In genomic region chr9:12900726-12901125, GRCm38 (mm10) we compare ENCODE assay signal across 20 mouse cellular contexts.
A peak's percentile ranks its signal among the peaks of the same experiment; 100 is the strongest.
DNase-seq lines count a peak whose midpoint lies in the region; ATAC-seq lines count a peak whose summit lies in the region.
"Had no signal": no experiment of that assay in that cellular context is flagged by ENCODE, and none has a peak within 500 bp of the region (broad histone marks: within the 10 kb centered on the region; RNA-seq: fewer than 3 reads in every experiment).

No protein-coding gene starts in this region.

- peak; percentile 13 for DNase-seq in forebrain, embryonic 14.5 days (ENCODE audit: low spot score)
- DNase-seq in forebrain, embryonic 10.5 days (ENCODE audit: extremely low spot score, low spot score), result no peak
- DNase-seq in right cerebral cortex, adult 18-20 months, result peak; percentile 2
- DNase-seq in right cerebral cortex, adult 2 months (ENCODE audit: low spot score in 2 of 2), result no peak
- DNase-seq in brain, adult 2 months (ENCODE audit: low read depth, low spot score), result peak; percentile 43
- DNase-seq in heart, adult 8-10 months (ENCODE audit: low spot score), result no peak
- no peak for DNase-seq in natural killer cell, adult 2 months (ENCODE audit: low spot score in 2 of 2)
- DNase-seq: adrenal gland, postnatal 14 days; cerebellum, adult 11 months; cerebellum, adult 8-10 months; cerebellum, postnatal 14 days; forebrain, postnatal 0 days; gastrocnemius, postnatal 14 days; heart, postnatal 36 days; kidney, adult 11 months had no signal

- H3K4me2 ChIP-seq in forebrain, embryonic 14.5 days (ENCODE audit: low read length), result no peak overlapping the region
- H3K4me2 ChIP-seq: embryonic facial prominence, embryonic 12.5 days; heart, embryonic 13.5 days; hindbrain, embryonic 12.5 days had no signal

- no peaks in the 10 kb centered on the region for H3K27me3 ChIP-seq in forebrain, embryonic 14.5 days (replicated peaks; ENCODE audit: control insufficient read depth, insufficient read depth, low read length)
- no peaks in the 10 kb centered on the region for H3K27me3 ChIP-seq in forebrain, embryonic 10.5 days (ENCODE audit: poor library complexity, severe bottlenecking)
- H3K27me3 ChIP-seq: embryonic facial prominence, embryonic 12.5 days; heart, embryonic 13.5 days; hindbrain, embryonic 12.5 days had no signal

- H3K36me3 ChIP-seq in forebrain, embryonic 14.5 days (ENCODE audit: control insufficient read depth, insufficient read depth, low read length), result no peaks in the 10 kb centered on the region
- H3K36me3 ChIP-seq in forebrain, embryonic 10.5 days (replicated peaks), result no peaks in the 10 kb centered on the region
- H3K36me3 ChIP-seq: embryonic facial prominence, embryonic 12.5 days; heart, embryonic 13.5 days; hindbrain, embryonic 12.5 days had no signal

- ATAC-seq in forebrain, embryonic 14.5 days, result no peak
- ATAC-seq: activated CD4-positive, CD25-positive, alpha-beta regulatory T cell, adult 4 months; hindbrain, embryonic 16.5 days had no signal

- H3K4me3 ChIP-seq in forebrain, embryonic 14.5 days (ENCODE audit: low read depth, low read length), result no peak overlapping the region
- no peak overlapping the region for H3K4me3 ChIP-seq in forebrain, embryonic 10.5 days
- H3K4me3 ChIP-seq: embryonic facial prominence, embryonic 12.5 days; heart, embryonic 13.5 days; hindbrain, embryonic 12.5 days had no signal

- H3K9me3 ChIP-seq in forebrain, embryonic 14.5 days (replicated peaks; ENCODE audit: control insufficient read depth, low read length), result no peaks in the 10 kb centered on the region
- no peaks in the 10 kb centered on the region for H3K9me3 ChIP-seq in forebrain, embryonic 10.5 days
- H3K9me3 ChIP-seq: embryonic facial prominence, embryonic 12.5 days; heart, embryonic 13.5 days; hindbrain, embryonic 12.5 days had no signal

- no peak overlapping the region for H3K27ac ChIP-seq in forebrain, embryonic 14.5 days (ENCODE audit: low read depth, low read length)
- no peak overlapping the region for H3K27ac ChIP-seq in forebrain, embryonic 10.5 days
- H3K27ac ChIP-seq: embryonic facial prominence, embryonic 12.5 days; heart, embryonic 13.5 days; hindbrain, embryonic 12.5 days had no signal

- no peak overlapping the region for H3K9ac ChIP-seq in forebrain, embryonic 14.5 days (ENCODE audit: low read length)
- H3K9ac ChIP-seq: embryonic facial prominence, embryonic 12.5 days; forebrain, postnatal 0 days; heart, embryonic 13.5 days; hindbrain, embryonic 12.5 days had no signal

- H3K4me1 ChIP-seq in forebrain, embryonic 14.5 days (ENCODE audit: control insufficient read depth, insufficient read depth, low read length), result no peaks in the 10 kb centered on the region
- no peaks in the 10 kb centered on the region for H3K4me1 ChIP-seq in forebrain, embryonic 10.5 days
- H3K4me1 ChIP-seq: embryonic facial prominence, embryonic 12.5 days; heart, embryonic 13.5 days; hindbrain, embryonic 12.5 days had no signal

- 50% methylated on average over 3 of the region's 3 CpGs for WGBS in forebrain, embryonic 14.5 days
- 74% methylated on average over 3 of the region's 3 CpGs for WGBS in forebrain, embryonic 10.5 days

Comparison
In these comparisons a context has a peak if more than half of its experiments do, and no peak if none do; other contexts are left out.
1. DNase-seq: peak in forebrain, embryonic 14.5 days (single experiment), right cerebral cortex, adult 18-20 months (single experiment) and brain, adult 2 months (single experiment); none in forebrain, embryonic 10.5 days (single experiment), right cerebral cortex, adult 2 months (0 of 2), heart, adult 8-10 months (single experiment) and natural killer cell, adult 2 months (0 of 2).